Mouse (Mus musculus): Measurements from ENCODE around the gene Tifab.
"Not testable (repeated sequence)": the region's sequence is repeated elsewhere in the genome, so short reads cannot be mapped to it uniquely, and the experiment has no call there.

Tifab gene

DNA sequence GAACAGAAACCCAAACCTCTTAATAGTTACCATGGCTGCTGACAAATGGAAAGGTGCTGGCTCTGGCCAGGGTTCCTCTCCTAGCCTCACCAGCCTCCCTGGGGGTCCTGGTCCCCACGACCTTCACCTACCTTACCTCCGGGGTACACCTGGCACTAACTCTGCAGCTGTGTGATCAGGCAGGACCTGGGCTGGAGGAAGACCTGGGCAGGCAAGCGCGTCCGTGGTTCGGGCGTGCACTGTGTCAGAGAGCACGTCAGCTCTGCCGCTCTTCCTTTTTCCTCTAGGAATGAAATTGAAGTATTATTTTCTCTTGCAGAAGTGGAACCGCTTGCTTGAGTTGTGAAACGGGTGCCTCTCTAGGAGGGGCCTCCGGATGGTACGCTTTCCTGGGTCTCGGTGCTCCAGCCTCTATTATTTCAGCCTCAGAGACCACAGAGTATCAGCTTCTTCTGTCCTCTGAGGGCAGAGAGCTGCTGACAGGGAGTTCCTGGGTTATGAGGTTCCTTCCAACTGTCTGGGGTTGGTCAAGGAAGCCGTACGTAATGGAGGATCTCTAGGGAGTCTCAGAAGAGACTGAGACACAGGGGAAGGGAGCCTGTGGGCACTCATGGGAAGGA is at the start of gene Tifab:
Tifab (minus strand) TSS at position 470 of the 620 bp plus-strand sequence.
- peak; percentile 29 for DNase-seq

DNA sequence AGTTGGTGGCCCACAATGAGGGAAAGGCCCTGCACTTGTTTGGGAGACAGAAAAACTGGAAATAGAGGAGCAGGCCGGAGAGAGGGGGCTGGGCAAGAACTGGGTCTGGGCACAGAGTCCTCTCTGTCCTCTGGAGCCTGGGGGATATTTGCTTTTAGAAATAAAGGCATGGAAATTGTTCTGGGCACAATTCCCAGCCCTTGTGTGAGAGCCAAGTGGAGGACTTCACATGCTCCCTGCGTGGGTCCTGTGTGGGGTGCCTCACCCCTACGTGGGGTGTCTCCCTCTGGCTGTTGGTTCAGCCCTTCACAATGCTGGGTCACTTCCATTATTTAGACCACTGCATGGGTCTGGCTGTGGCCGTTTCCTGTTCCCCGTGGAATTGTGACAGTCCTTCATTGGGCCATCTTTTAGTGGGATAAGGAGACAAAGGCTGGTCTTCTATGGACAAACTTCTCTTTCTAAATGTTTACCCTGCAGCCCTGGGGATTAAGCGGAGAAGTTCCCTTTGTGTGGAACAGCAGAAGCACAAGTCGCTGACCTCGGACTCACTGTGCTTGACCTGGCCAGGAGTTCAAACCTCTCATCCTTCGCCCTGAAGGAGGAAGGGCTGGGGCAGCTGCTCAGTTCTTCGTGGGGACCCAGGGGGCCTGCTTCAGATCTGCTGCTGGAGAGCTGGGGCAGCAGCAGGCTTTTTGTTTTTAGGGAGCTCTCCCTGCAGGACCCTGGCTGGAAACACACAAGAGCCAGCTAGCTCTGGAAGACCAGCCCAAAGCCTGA is 47.7 kb upstream of the Tifab start:
- no peak for DNase-seq

DNA sequence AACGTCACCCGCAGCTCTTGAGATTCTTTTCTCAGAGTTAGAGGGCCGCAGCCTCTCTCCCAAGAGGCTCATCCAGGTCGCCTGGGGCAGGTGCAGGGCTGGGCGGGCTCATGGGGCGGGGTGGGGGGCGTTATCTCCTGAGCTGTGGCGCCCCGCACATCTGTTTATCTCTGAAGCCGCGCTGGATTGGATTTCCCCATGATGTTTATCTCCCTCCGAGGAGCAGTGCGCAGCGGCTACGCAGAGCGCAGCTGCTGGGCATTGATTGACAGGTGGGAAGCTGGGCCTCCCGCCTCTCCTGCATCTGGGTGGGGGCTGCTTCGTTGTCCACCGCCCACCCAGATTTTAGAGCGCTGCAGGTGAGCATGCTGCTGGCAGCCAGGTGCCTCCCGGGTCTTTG is 44.9 kb upstream of the Tifab start:
- DNase-seq = peak; percentile 20

DNA sequence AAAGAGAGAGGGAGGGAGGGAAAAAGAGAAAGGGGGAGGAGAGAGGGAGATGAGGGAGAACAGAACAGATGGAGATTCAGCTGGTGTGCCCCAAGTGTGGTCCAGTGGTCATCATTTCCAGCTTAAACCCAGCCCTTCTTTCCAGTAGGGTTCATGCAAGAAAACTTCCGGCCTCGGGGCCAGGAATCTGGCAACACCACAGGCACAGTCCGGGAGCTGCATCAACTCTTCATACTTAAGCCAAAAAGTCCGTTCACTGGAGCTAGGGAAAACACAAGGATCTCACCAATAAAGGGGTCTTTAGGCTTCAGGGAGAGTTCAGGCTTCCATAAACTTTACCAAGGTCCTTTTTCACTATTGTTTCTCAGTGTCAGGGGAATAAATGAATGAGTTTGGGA is 44.2 kb upstream of the Tifab start:
- no peak for DNase-seq

DNA sequence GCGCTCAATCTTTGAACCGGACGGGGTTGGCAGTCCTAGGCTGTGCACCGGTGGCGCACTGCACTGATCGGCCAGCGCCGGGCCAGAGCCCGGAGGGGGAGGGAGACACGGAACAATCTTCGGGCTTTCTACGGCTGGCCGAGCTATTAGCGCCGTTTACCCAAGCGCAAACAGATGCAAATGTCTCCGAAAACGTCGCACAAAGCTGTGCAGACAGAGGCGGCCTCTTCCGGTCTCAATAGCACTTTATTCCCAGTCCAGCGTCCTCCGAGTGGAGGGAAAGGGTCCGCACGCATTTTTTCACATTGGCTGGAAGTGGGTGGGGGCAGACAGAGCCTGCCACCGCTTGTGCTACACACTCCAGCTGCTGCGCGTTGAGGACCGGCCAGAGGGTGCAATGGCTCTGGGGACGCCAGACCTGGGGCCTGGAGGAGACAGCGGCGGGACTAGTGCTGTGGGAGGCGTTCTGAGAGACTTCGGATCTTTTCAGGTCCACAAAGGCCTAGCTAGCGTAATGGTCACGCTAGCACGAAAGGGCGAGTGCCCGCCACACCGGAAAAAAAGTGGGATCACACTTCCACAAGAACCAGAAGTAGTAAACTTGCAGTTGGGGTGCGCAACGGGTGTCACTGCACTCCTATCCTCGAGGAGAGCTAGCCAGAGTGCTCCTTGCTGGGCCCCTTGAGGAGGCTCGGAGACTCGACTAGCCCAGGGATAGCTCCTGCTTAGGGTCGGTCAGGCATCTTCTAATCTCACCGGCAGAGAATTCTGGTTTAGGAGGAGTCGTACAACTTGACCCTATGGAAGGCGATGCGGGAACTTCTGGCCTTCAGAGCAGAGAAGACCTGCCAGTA is 43.5 kb upstream of the Tifab start:
- DNase-seq = no peak

DNA sequence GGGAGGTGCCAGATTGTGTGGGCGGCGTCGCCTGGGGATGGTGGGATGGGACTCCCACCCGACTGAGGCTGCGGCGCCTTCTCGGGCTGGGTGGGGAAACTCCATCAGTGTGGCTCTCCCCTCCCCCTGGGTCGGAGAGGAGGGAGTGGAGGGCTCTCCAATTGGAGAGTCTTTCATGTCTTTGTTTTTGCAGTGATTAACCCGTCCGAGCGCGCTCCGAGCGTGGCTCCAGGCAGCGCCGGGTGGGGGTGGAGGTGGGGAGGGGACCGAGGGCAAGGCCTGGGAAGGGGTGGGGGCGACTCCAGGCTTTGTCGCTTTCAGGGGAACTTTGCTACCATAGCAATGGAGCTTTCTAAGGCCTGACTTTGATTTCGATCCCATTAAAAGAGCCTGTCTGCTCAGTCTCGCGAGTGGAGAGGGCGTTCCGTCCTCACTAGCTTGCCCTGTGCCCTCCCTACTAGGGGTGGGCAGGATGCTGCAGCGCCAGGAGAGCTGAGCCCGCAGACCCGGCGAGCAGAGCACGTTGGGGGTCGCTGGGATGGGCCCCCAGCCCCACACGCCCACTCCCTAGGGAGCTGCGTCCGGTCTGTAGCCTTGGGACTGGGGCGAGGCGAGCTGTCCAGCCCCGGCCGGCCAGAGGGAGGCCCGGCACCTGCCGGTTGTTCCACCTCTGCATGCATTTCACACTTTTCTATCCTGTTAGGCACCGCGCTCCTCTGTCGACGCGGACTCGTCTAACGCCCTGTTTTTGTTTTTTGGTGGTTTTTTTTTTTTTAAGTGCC is 42.6 kb upstream of the Tifab start:
- no peak for DNase-seq

DNA sequence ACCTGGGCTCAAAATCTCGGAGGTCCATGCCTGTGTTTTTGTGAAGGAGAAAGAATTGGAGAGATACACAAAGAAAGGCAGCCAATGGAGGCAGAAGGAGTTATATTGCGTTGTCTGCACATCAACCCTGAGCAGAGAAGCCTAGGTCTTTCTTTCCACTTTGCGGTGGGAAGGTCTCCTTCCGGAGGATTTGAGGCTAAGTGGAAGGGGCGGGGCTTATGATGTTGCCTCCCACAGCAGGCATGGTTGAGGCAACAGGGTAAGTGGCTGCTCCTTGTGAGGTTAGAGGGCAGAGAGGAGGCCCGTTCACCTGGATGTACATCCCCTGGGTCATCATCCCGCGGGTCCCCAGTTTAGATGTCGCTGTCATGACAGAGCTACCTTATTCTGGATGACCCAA is 40.6 kb upstream of the Tifab start:
- DNase-seq = peak; percentile 35

DNA sequence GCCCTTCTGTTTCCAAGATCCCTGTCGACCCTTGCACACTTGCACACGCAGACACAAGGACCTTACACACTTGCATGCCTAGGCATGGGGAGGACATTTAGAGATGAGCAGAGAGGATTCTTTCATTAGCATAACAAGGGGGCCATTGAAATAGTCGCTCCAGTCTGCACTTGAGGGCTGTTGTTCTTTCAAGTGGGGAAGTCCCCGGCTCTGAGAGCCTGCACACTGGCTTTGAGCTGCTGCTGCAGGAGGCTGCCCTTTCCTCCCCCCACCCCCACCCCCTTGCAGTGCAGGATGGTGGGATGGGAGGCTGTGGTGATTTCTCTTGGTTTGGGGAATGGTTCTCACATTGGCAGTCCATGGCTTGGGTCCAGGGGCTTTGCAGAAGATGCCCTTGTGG is 37.4 kb upstream of the Tifab start:
- no peak for DNase-seq

DNA sequence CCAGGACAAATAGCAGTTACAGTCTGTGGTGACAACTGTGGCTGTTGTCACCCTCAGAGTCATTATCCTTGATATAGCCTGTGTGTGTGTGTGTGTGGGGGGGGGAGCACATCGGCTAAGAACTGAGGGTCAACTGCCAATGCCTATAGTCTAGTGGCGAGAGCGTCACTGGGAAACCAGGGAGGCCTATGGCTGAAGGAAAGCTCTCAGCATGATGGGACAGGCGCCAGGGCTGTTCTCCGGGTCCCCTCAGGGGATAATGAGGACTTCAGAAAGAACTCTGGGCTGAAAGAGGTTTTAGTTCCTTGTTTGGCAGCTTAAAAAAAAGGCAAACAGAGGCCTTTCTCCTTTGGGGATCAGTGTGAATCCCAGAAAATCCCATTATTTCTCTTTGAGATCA is 35.9 kb upstream of the Tifab start:
- DNase-seq = no peak

DNA sequence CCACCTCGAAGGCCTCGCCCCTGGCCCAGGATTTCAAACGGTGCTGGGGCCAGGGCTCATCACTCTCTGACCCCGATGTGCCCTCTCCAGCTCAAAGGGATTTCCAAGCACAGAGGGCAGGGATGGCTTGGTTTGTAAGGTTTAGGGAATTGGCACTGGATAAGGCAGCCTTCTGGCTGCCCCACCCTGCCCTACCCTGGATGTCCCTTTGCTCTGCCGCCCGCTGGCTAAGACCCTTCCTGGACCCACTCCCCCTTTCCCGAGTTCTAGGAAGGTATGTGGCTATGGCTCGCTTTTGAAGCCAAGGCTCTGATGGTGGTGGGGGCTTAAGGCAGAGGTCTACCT is 30.4 kb upstream of the Tifab start:
- DNase-seq = no peak

DNA sequence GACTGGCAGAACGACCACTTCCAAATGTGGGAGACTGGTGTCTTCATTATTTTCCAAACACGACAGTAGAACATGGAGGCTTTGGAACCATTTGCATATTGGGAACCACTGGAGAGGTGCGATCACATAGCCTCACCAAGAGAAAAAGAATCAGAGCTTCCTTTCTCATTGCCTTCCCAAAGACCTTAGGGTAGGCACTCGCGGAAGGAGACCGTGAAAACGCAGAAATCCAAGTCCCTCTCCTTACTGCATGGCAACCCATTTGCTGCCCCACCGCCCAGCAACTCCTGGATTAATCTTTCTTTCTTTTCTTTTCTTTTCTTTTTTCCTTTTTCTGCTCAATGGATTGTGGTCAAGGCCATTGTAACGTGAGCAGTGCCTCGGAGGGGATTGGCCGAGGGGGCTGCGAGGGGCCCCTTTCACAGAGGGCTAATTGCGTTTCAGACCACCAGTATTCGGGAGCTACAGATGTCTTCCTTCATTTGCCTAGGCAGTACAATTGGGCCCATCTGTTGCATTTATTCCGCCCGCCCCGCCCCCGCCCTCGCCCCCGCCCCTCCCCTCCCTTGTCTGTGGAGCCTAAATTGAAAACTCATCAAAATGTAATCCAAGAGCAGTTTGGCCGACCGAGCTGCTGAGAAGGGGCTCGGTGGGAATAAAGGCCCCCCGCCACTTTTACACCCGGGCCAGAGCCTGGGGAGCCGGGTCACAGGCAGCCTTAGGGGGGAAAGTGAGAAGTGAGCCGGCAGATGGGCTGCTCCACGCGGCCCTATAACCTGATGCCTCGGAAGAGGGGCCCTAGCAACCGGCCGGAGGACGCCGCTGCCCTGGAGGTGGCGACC is 29.8 kb upstream of the Tifab start:
- DNase-seq = no peak

DNA sequence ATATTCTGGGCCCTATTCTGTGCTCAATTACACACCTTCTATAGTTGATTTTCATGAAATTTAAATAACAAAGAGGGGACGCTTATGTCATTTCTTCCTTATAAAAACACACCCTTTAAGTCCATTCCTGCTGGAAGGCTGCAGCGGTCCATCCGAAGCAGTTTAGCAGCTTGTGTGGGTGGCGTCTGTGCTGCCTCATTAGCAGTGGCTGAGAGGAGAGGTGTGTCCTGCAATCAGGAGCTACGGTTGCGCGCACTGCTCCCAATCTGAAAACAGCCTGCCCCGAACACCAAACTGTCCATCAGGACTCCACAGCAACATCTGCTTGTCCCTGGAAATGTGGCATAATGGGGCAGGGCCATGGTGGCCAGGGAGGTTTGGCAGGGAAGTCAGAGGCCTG is 20.8 kb upstream of the Tifab start:
- DNase-seq = no peak

DNA sequence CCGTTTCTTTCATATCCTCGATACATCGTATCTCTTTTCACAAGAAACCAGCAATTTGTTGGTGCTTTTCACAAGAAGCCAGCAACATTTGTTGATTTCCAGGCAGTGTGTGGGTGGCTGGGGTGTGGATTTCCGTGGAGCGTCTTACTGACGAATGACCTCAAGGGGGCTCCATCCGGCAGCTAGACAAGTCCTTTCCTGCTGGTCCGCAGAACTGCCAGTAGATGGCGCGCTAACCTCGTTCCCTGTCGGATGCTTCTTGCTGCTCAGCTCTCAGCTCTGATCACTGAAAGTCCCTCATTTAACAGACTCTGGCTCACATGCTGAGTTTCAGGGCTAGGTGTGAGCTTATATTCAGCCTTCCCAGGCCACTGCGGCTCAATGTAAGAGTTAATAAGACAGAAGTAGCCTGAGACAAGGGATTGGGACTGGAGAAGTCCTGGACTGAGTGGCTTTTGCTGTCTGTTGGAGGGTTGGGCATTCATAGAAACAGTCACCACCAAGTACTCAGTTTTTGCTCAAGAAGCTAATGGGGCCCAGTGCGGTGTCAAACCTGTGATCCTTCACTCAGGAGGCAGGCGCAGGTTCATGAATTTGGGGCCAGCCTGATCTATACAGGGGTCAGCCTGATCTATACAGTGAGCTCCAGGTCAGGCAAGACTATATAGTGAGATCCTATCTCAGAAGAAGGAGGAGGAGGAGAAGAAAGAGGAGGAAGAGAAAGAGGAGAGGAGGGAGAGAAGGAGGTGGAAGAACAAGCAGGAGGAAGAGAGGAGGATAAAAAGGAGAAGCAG is 19.0 kb upstream of the Tifab start:
- DNase-seq = peak; percentile 89

DNA sequence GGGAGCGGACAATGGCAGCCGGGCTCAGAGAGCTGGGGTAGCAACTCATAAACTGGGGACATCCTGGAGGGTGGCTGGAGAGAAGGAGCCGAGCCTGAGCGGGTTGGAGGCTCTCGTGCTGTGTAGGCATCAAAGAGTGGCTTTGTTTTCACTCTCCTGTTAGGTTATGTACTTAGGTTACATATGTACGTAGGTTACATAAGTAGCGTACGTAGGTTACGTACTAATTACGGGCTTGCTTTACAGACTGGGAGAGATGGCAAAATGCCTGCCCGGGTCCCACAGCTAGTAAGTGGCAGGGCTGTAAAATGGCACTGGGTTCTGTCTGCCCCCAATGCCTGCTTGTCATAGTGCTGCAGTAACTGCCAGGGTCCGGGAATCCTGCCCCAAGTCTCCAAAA is 18.3 kb upstream of the Tifab start:
- no peak for DNase-seq

DNA sequence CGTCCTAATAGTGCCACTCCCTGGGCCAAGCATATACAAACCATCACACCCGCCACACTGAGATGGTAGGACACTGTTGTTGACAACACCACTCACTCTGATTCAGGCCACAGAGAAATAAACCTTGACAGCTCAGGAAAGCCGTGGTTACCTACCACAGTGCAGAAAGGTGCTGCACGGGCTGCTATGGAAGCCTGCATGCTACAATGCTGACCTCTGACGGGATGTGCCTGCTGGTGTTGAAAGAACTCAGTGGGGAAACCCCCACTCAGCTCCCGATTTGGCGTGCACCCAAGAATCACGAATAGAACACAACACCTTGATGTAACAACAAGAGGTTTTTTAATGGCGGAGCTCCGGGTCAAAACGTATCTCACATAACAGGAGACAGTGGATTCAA is 17.1 kb upstream of the Tifab start:
- not testable (repeated sequence) for DNase-seq

DNA sequence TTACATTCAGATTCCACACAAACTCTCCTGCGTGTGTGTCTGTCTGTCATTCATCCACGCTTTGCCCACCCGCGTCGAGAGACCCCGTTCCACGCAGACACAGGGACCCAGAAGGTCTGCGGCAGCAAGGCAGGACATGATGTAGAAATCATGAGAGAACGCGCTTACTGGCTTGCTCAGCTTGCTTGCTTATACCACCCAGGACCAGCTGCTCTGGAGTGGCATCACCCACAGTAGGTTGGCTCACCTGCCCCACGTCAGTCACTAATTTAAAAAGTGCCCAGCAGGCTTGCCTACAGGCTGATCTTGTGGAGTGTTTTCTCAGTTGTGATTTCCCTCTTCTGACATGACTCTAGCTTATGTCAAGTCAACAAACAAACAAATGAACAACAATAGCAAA is 15.5 kb upstream of the Tifab start:
- not testable (repeated sequence) for DNase-seq

DNA sequence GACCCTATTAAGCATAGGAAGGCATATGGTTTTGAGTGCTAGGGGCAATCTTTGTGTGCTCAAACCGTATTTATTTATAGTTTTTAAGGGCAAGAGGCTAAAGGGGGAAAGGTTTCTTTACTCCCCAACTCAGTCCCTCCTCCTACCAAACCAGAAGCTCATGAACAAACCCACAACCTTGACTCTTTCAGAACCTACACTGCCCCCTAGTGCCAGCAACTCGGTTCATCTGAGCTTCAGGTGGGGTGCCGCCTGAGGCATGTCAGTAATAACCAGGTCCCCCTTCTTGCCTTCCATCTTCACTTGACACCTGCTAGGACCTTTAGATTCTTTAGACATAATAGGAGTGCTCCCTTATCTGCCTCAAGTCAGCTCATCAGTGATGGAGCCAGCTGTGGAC is 12.5 kb upstream of the Tifab start:
- DNase-seq = peak; percentile 83

DNA sequence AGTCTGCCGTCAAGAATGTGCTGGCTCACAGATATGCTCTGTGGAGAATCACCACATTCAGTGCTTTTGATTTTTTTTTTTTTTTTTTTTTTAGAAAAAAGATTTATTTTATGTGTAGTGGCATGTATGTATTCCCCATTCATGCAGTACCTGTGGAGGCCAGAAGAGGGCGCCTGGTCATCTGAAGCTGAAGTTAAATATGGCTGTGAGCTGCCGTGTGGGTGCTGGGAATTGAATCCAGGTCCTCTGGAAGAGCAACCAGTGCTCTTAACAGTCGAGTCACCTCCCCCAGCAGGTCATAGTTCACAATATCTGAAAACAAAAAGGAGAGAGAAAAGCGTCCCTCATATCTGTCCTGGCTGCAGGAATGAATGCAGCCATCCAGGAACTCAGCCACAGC is 11.0 kb upstream of the Tifab start:
- peak; percentile 51 for DNase-seq

DNA sequence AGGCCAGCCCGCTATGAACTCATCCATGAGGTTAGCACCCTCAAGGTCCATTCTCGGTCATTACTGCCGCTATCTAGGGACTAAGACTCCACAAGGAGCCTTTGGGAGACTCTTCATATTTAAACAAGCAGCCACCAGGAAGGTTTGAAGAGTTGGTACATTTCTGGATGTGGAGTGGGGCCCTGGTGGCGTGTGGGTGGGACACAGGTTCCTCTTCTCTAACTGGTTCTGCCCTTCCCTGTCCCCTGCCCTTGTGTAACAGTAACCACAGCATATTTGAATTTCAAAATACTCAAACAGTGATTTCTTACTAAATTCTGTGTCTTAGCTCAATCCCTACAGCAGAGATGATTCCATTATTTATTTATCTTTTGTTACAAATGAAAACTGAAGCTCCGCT is 5.0 kb upstream of the Tifab start:
- no peak for DNase-seq

DNA sequence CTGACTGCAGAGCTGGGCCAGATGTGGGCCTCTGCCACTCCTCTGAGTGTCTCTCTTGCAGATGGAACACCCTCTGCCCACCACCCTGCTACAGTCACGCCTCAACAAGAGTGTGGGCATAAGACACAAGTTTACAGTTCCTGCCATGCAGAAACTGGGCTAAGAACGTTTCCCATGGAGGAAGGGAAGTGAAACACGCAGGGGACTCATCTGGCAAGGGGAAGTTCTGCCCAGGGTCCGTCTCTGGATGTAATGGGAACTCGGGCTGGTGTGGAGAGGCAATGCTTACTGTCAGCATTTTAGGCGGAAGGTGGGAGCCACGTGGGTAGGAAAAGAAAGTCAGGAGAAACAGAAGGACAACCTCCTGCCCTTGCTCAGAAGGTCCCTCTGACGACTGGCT is 2.7 kb upstream of the Tifab start:
- no peak for DNase-seq

DNA sequence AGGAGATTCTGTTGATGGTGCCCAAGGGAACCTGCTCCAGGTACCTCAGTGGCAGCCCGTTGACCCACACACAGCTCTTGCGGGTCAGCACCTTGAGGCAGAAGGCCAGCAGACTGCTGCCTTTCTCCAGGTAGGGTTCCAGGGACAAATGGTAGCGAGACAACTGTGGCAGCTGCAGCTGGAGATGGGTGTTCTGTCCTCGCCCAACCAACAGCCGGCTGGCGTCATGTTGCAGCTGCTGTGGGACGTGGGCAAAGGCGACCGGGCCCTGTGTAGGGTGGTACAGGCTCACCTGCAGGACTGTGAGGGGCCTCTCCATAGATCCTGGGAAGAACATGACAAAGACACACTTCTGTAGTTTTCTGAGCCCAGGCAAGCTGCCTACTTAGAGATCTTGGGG is 2.4 kb downstream of the Tifab start:
- DNase-seq = peak; percentile 57
